ENCODE assay signal across 23 mouse cellular contexts in genomic region chr3:58672481-58673183, GRCm38 (mm10). TPM values are rescaled to one million over a fixed set of nuclear protein-coding genes. Genes with fewer than 3 reads are reported as not detected.
DNase-seq lines count a peak whose midpoint lies in the region; ATAC-seq and TF ChIP-seq lines count a peak whose summit lies in the region.
"Had no signal": no experiment of that assay in that cellular context is flagged by ENCODE, and none has a peak within 500 bp of the region (broad histone marks: within the 10 kb centered on the region; RNA-seq: fewer than 3 reads in every experiment).

No protein-coding gene starts in this region.

- in situ Hi-C loops in Patski (cut with MboI; ENCODE audit: low pct_unique_long_range_greater_than_20kb): no loop called here

- H3K4me1 ChIP-seq in lung, embryonic 14.5 days (ENCODE audit: insufficient read depth): no peaks in the 10 kb centered on the region
- H3K4me1 ChIP-seq in ES-Bruce4 (ENCODE audit: control insufficient read depth, insufficient read depth, low read length): peaks cover 4% of the 10 kb centered on the region
- H3K4me1 ChIP-seq: midbrain, embryonic 15.5 days had no signal

- peak; percentile 66; the same call in 1 of the 2 replicates for TF ChIP-seq EP300 in ES-Bruce4 (IDR thresholded peaks at IDR 0.05; ENCODE audit: insufficient read depth, low read depth, low read length)

- no peak for TF ChIP-seq CTCF in lung, embryonic 14.5 days (IDR thresholded peaks at IDR 0.05; ENCODE audit: low read depth)
- TF ChIP-seq CTCF in ES-Bruce4 (IDR thresholded peaks at IDR 0.05; ENCODE audit: low read depth, low read length) (no peak), Patski (IDR thresholded peaks at IDR 0.05) (no peak)

- H3ac ChIP-seq in myocyte (ENCODE audit: control insufficient read depth, insufficient read length): no peak overlapping the region

- TF ChIP-seq POLR2A in ES-Bruce4 (IDR thresholded peaks at IDR 0.05; ENCODE audit: insufficient read depth, low read length) (no peak), myocyte (IDR thresholded peaks at IDR 0.05; ENCODE audit: insufficient read length, low read depth) (no peak)

- H3K27me3 ChIP-seq in lung, embryonic 14.5 days (ENCODE audit: insufficient read depth, low read length): no peaks in the 10 kb centered on the region
- H3K27me3 ChIP-seq in ES-Bruce4 (ENCODE audit: control insufficient read depth, insufficient read depth, low read length, poor library complexity, severe bottlenecking) (no peaks in the 10 kb centered on the region), Patski (no peaks in the 10 kb centered on the region), myocyte (ENCODE audit: control insufficient read depth, insufficient read depth, insufficient read length) (no peaks in the 10 kb centered on the region)
- H3K27me3 ChIP-seq: forebrain, embryonic 12.5 days; midbrain, embryonic 15.5 days had no signal

- no peaks in the 10 kb centered on the region for H3K9me3 ChIP-seq in lung, embryonic 14.5 days (ENCODE audit: low read depth, low read length)
- no peaks in the 10 kb centered on the region for H3K9me3 ChIP-seq in ES-Bruce4 (replicated peaks; ENCODE audit: control insufficient read depth, insufficient read depth, low read length, poor library complexity, severe bottlenecking)
- H3K9me3 ChIP-seq: forebrain, embryonic 12.5 days; midbrain, embryonic 15.5 days had no signal

- no peak overlapping the region for H3K27ac ChIP-seq in lung, embryonic 14.5 days (ENCODE audit: low read depth)
- no peak overlapping the region for H3K27ac ChIP-seq in ES-Bruce4 (ENCODE audit: insufficient read depth, low read length)
- H3K27ac ChIP-seq: forebrain, embryonic 12.5 days; layer of hippocampus, adult 2 months; midbrain, embryonic 15.5 days had no signal

- H3K4me3 ChIP-seq in lung, embryonic 14.5 days (ENCODE audit: low read depth, low read length): no peak overlapping the region
- H3K4me3 ChIP-seq in ES-Bruce4 (ENCODE audit: low read depth, low read length) (no peak overlapping the region), myocyte (no peak overlapping the region)
- H3K4me3 ChIP-seq: forebrain, embryonic 12.5 days; layer of hippocampus, adult 2 months; midbrain, embryonic 15.5 days had no signal

- peaks cover 26% of the 10 kb centered on the region for H3K79me2 ChIP-seq in myocyte (ENCODE audit: control insufficient read depth, insufficient read depth)

- H3K9ac ChIP-seq in lung, embryonic 14.5 days: no peak overlapping the region
- no peak overlapping the region for H3K9ac ChIP-seq in ES-Bruce4 (ENCODE audit: low read depth, poor library complexity, severe bottlenecking)
- H3K9ac ChIP-seq: forebrain, embryonic 12.5 days; midbrain, embryonic 15.5 days had no signal

- H3K36me3 ChIP-seq in lung, embryonic 14.5 days (ENCODE audit: insufficient read depth): peaks cover 10% of the 10 kb centered on the region; the same call in 1 of the 2 replicates
- no peaks in the 10 kb centered on the region for H3K36me3 ChIP-seq in ES-Bruce4 (ENCODE audit: control insufficient read depth, insufficient read depth, low read length, poor library complexity, severe bottlenecking)
- H3K36me3 ChIP-seq in myocyte (ENCODE audit: control insufficient read depth, insufficient read depth): peaks cover 27% of the 10 kb centered on the region

- POLR2A ChIA-PET in Patski (lab: Charles Lee): interaction anchor here (0.6 to 1.0 kb wide), 3 partner anchors 13 to 37 kb away, joined by 3 to 4 read pairs (median 3); partner anchors contain the start of gene Siah2

- DNase-seq in lung, embryonic 14.5 days: no peak
- DNase-seq in lung, adult 18-20 months: no peak
- DNase-seq in Patski (ENCODE audit: low read depth, low spot score): no peak
- DNase-seq in adrenal gland, postnatal 4 days (ENCODE audit: low spot score in 2 of 2): no peak
- DNase-seq in neural tube, embryonic 10.5 days (ENCODE audit: extremely low spot score, low spot score): no peak
- DNase-seq: adrenal gland, postnatal 36 days; cerebellum, adult 8-10 months; kidney, adult 2 months; left cerebral cortex, postnatal 4 days; lung, postnatal 14 days; right cerebral cortex, postnatal 4 days had no signal

- CTCF ChIA-PET in Patski (lab: Charles Lee): interaction anchor here (1.3 kb wide), 1 partner anchor 15 kb away, joined by 3 read pairs; no protein-coding TSS in a partner anchor

- no peak overlapping the region for H3K4me2 ChIP-seq in lung, embryonic 14.5 days
- peak overlapping the region; percentile 15 for H3K4me2 ChIP-seq in myocyte (ENCODE audit: low read depth)
- H3K4me2 ChIP-seq: forebrain, embryonic 12.5 days; midbrain, embryonic 15.5 days had no signal

- WGBS in lung, embryonic 14.5 days: 57% methylated on average over 4 of the region's 4 CpGs

- peak; percentile 35; the same call in 1 of the 2 replicates for ATAC-seq in lung, embryonic 14.5 days (ENCODE audit: insufficient read depth)
- peak; percentile 23 for ATAC-seq in Patski
- ATAC-seq: midbrain, embryonic 15.5 days had no signal

TF ChIP-seq in myocyte, 11 proteins besides CTCF, POLR2A, EP300 and RAD21:
- peak; percentile 62 for TF ChIP-seq POLR2AphosphoS2 (IDR thresholded peaks at IDR 0.05; ENCODE audit: insufficient read length, low read depth)
- no peak for TF ChIP-seq TCF12 (IDR thresholded peaks at IDR 0.05; ENCODE audit: insufficient read depth, poor library complexity, severe bottlenecking)
- TF ChIP-seq MYOD1 (IDR thresholded peaks at IDR 0.05; ENCODE audit: control insufficient read depth in 1 of 3, insufficient read length in 2 of 3, low read depth in 2 of 3): peak in 1 of 3 experiments; percentile 19

RNA-seq across cellular contexts. Expression of gene Siah2, which starts 19.6 kb away (rescaled TPM):
- 6.8 and 7.4 TPM in 2 replicates for polyA plus RNA-seq in lung, embryonic 14.5 days (2014; fragmentation: Nextera tagmentation; extraction: Ambion mirVana)
- polyA plus RNA-seq in ES-Bruce4 (2011; ENCODE audit: insufficient read depth, insufficient read length, low read depth, missing spikeins) (7.1 and 8.9 TPM in 2 replicates), Patski (2021) (16.0 TPM), myocyte (2012; fragmentation: generic; extraction: Trizol) (31.2 TPM)
- 10 to 100 TPM; 15.0 to 16.5 TPM for total RNA-seq in adrenal gland, postnatal 4 days (2021)

RNA-seq across cellular contexts. Expression of gene Erich6, which starts 35.6 kb away (rescaled TPM):
- polyA plus RNA-seq in lung, embryonic 14.5 days (2014; fragmentation: Nextera tagmentation; extraction: Ambion mirVana): not detected in 2 replicates
- polyA plus RNA-seq in ES-Bruce4 (2011; ENCODE audit: insufficient read depth, insufficient read length, low read depth, missing spikeins) (not detected in 2 replicates), Patski (2021) (0.14 TPM), myocyte (2012; fragmentation: generic; extraction: Trizol) (0.20 TPM)
- not detected for total RNA-seq in adrenal gland, postnatal 4 days (2021)
- total RNA-seq: common myeloid progenitor, adult 5-6 weeks; gastrocnemius, postnatal 25 days; heart, adult 8-10 months; megakaryocyte-erythroid progenitor cell, adult 5-6 weeks had no signal
- polyA plus RNA-seq: embryonic facial prominence, embryonic 11.5 days; liver, embryonic 16.5 days; thymus, postnatal 0 days had no signal
